Mouse (Mus musculus): ENCODE measurements at regions not wholly inside any gene's neighbourhood (a gene's known extent, or its start where the extent isn't known, plus 50 kb on each side); places are given as distances from the start of the nearest gene placed in this dataset.

GRCm38 (mm10) chr13:26061322-26061721 is 708.6 kb downstream of the Hdgfl1 start:
- DNase-seq (ENCODE audit: low read depth) = no peak

GRCm38 (mm10) chr13:26037699-26038098 is 732.3 kb downstream of the Hdgfl1 start:
- no peak for DNase-seq (ENCODE audit: low read depth)

- no peak for DNase-seq (ENCODE audit: low read depth)
These were observed 743.6 kb downstream of the Hdgfl1 start for GRCm38 (mm10) chr13:26026386-26026785.

GRCm38 (mm10) chr13:26024696-26025095 is 745.3 kb downstream of the Hdgfl1 start:
- DNase-seq (ENCODE audit: low read depth) = no peak

- DNase-seq (ENCODE audit: low read depth) = no peak
These were observed 749.5 kb downstream of the Hdgfl1 start for GRCm38 (mm10) chr13:26020491-26020890.

GRCm38 (mm10) chr13:26009131-26009530 is 738.8 kb upstream of the Nrsn1 start:
- no peak for DNase-seq (ENCODE audit: low read depth)

GRCm38 (mm10) chr13:26004768-26005560 is 734.7 kb upstream of the Nrsn1 start:
- DNase-seq (ENCODE audit: low read depth) = no peak

- DNase-seq (ENCODE audit: low read depth) = no peak
These were observed 723.2 kb upstream of the Nrsn1 start for GRCm38 (mm10) chr13:25993526-25993925.

- DNase-seq (ENCODE audit: low read depth) = no peak
These were observed 718.9 kb upstream of the Nrsn1 start for GRCm38 (mm10) chr13:25989067-25989756.

DNA sequence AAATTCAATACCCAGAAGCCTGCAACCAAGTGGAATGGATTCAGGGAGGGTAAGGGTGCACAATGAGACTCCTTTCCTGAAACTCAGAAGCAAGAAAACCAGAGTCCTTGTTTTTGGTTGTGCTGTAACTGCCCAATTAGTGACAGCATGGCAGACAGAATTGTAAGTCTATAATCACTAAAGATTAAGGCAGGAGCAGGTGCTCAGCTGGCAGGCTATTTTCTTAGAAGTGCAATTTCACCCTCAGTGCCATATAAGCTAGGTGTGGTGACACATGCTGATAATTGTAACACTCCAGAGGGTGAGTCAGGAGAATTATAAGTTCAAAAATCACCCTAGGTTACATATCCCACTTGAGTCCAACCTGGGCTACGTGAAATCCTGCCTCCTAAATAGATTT is 714.2 kb upstream of the Nrsn1 start:
- DNase-seq (ENCODE audit: low read depth) = no peak

GRCm38 (mm10) chr13:25983659-25984058 is 713.4 kb upstream of the Nrsn1 start:
- DNase-seq (ENCODE audit: low read depth) = no peak

DNA sequence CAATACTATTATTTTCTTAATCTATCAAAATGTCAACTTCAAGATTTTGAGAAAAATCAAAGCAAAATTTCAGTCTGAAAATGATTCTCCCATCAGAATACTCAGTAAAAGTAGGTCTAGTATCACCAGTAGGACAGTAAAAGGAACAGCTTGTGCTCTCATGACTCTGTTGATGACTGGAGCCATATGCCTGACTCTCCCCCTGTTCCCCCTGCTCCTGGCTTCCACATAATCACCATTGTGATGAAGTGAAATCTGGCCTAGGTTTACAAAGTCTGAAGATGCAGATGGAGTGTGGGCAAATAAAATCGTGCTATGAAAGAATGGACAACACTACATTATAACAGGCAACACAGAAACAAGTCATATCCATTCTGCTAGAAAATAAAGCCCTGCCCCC is 708.3 kb upstream of the Nrsn1 start:
- no peak for DNase-seq (ENCODE audit: low read depth)

- DNase-seq (ENCODE audit: low read depth) = no peak
These were observed 688.3 kb upstream of the Nrsn1 start for GRCm38 (mm10) chr13:25958592-25958991.

DNA sequence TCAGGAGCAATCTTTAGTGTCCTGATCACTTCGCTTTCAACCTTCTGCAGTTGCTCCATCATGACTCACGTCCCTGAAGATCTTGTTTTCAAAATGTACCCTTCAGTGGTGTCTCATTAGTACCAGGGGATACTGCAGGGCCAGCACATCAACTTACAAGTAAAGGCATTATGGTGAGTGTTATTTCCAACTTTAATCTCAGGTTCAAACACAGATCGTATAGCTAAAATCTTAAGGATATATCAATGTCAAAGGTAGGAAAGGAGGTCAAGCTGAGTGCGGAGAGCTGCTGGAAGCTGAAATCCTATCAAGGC is 687.8 kb upstream of the Nrsn1 start:
- no peak for DNase-seq (ENCODE audit: low read depth)

DNA sequence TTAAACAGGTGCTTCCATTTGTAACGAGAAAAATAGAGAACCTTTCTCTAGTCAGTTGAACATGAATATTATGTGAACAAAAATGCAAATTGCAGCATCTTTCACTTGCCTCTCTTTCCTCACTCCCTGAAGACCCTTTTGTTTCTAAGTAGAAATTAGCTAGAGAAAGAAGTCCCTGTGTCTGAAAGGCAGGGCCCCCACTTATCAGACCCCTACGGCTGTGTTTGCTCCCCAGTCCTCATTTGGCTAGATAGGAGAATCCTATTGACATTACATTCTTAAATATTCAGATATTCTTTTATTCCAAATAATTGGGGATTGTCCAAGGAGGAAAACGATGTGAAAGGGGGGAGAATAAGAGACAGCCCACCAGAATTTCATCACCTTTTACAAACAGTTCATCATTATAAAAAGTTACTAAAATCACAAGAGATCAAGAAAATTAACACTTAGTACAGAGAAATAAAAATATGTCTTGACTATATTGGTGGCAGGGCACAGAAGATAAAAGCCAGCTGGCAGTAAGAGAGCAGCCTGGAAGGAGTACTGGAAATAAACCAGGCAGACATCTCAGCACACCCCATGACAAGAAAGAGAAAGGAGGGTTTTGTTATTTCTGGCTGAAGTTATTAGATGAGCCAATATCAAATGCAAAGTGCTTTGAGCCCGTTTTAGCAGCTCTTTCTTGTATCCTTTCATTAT is 687.3 kb upstream of the Nrsn1 start:
- DNase-seq (ENCODE audit: low read depth) = no peak

DNA sequence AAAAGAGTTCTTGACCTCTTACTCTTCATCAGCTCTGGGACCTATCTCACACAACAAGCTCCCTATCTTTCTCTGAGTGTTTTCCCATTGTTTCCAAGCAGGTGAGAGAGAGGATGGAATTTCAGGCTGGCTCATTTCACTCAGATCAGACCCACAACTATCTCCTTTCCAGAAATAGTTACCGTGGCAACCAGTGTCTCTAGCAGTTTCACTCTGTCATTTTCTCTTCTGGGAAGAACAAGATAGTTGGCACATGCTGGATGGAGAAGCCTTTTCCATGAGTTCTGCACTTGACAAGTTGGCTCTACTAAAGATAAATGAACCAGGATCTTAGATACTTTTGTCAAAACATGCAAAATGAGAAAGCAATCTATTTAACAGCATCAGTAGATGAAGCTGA is 667.3 kb upstream of the Nrsn1 start:
- no peak for DNase-seq (ENCODE audit: low read depth)

DNA sequence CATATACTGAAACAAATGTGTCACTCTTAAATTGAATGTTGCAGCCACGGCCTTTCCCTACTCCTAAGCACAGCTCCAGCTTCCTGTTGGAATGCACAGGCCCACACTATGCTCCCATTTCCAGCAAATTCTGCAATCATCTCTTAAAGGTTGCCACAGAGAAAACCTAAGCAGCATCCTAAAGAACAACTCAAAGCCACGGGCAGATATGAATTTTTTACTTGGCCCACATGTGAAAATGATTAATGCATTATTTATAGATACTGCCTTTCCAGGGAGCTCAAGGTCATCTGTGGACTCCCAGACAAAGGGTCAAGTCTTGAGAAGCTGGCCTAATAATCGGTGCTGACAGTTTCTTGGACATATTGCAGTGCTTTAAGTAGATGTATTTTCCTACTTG is 663.5 kb upstream of the Nrsn1 start:
- DNase-seq (ENCODE audit: low read depth) = no peak

DNA sequence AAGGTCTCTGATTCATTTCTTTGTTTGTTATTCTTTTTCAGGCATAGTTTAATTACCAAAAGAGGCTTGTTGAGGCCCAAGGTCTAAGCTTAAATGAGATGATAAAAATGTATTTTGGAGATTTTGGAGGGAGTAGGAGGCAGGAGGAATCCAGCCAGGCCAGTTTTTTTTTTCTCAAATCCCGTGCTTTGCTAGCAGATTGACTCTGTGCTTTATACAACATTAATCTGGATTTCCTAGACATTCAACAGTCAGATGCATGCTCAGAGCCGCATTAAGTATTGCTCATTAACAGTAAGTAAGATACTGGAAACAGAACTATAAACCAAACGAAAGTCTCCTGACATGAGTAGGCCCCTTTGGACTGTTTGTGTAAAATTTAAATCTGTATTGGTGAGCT is 662.9 kb upstream of the Nrsn1 start:
- no peak for DNase-seq (ENCODE audit: low read depth)

GRCm38 (mm10) chr13:25932810-25933209 is 662.5 kb upstream of the Nrsn1 start:
- no peak for DNase-seq (ENCODE audit: low read depth)

- DNase-seq (ENCODE audit: low read depth) = no peak
These were observed 662.1 kb upstream of the Nrsn1 start for GRCm38 (mm10) chr13:25932365-25932764.

DNA sequence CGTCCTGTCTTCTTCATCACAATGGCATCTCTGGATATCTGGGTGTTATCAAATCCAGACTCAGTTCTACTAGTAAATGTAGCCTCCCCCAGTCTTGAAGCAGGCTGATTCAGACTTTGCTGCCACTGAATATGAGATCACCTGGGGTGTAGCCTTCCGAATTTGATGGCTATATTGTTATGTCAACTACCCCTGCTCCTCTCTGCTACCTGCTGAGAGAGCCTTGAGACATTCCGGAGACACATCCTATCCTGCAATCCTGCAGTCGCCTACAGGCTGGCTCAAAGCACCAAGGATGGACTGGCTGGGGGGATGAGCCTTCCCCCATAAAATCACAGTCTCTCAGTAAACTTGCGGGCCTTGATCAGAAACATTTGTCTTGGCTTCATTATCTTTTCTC is 655.4 kb upstream of the Nrsn1 start:
- DNase-seq (ENCODE audit: low read depth) = no peak

- DNase-seq (ENCODE audit: low read depth) = no peak
These were observed 629.6 kb upstream of the Nrsn1 start for GRCm38 (mm10) chr13:25899871-25900270.

DNA sequence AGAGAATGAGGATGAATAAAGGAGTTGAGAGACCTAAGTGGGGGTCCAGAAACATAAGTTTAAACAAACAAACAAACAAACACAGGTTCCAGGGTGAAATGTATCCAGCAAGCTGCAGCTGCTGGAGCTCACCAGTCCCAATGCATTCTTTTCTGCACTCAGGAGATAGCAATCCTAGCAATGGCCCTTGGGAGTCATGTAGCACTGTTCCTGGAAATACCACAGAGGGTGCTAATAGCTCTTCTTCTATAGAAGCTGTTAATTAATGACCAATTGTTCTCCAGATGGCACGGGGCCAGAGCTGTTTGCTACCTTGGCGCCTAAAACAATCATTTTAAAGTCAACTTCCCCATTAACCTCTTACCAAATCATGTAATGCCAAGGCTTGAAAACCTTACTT is 622.8 kb upstream of the Nrsn1 start:
- no peak for DNase-seq (ENCODE audit: low read depth)
